Mouse (Mus musculus) C2C12 (cell line): Measurements from ENCODE around the gene Naxd. TPM values are rescaled to one million over a fixed set of nuclear protein-coding genes. Genes with fewer than 3 reads are reported as not detected.

Experiments used
- H3K27me3 ChIP-seq: one replicate; pipeline ENCODE4 v1.6.1; 2011; ENCODE audit not compliant: control insufficient read depth, insufficient read depth, insufficient read length
- H3K36me3 ChIP-seq: one replicate; pipeline ENCODE4 v1.6.1; 2011; ENCODE audit not compliant: control insufficient read depth, insufficient read depth
- H3K4me3 ChIP-seq: one replicate; pipeline ENCODE4 v1.5.1; 2011; ENCODE audit warnings: mild to moderate bottlenecking, control low read depth; ENCODE audit not compliant: poor library complexity, insufficient read depth, severe bottlenecking
- H3K79me2 ChIP-seq: one replicate; pipeline ENCODE4 v1.6.1; 2011; ENCODE audit not compliant: control insufficient read depth, insufficient read depth
- H3K79me3 ChIP-seq: one replicate; pipeline ENCODE4 v1.6.1; 2011; ENCODE audit warnings: low read depth, control low read depth
- H3ac ChIP-seq: one replicate; pipeline ENCODE3; 2011; ENCODE audit warnings: low read depth; ENCODE audit not compliant: control insufficient read depth, insufficient read length
- CEBPB ChIP-seq: IDR thresholded peaks from one replicate; pipeline ENCODE4 v1.6.1; 2011; ENCODE audit warnings: low read depth, mild to moderate bottlenecking, control low read depth, moderate library complexity
- CTCF ChIP-seq: IDR thresholded peaks from one replicate; pipeline ENCODE4 v1.5.1; 2011; ENCODE audit not compliant: control insufficient read depth, insufficient read depth, insufficient read length
- FOSL1 ChIP-seq: IDR thresholded peaks from one replicate; pipeline ENCODE4 v1.8.0; 2011; ENCODE audit warnings: mild to moderate bottlenecking, low read length; ENCODE audit not compliant: poor library complexity, insufficient read depth, severe bottlenecking
- MAX ChIP-seq: IDR thresholded peaks from one replicate; pipeline ENCODE4 v1.6.1; 2011; ENCODE audit warnings: mild to moderate bottlenecking, control low read depth
- MYOD1 ChIP-seq: IDR thresholded peaks from one replicate; pipeline ENCODE4 v1.6.1; 2011; ENCODE audit warnings: low read depth; ENCODE audit not compliant: control insufficient read depth, insufficient read length
- MYOG ChIP-seq: IDR thresholded peaks from one replicate; pipeline ENCODE4 v1.6.1; 2011; ENCODE audit not compliant: control insufficient read depth, insufficient read length; ENCODE audit errors: extremely low read depth
- USF1 ChIP-seq: IDR thresholded peaks from one replicate; pipeline ENCODE4 v1.6.1; 2011; ENCODE audit warnings: low read depth, mild to moderate bottlenecking, control low read depth, moderate library complexity
- polyA plus RNA-seq: library from polyadenylated mRNA; unstranded; fragments of >200 nt; fragmentation: generic; extraction: Trizol; gene quantifications from one replicate; pipeline ENCODE4 v1.2.1, GENCODE M21; 2012; ENCODE audit warnings: missing spikeins

Gene Naxd
- polyA plus RNA-seq, 1 experiment: 51.0 TPM

GRCm38 (mm10) chr8:11552390-11552789 lies 55.1 kb downstream of the Naxd start:
- no peak overlapping the region for H3K4me3 ChIP-seq
- no peaks in the 10 kb centered on the region for H3K27me3 ChIP-seq
- H3ac ChIP-seq: no peak overlapping the region
- no peak for TF ChIP-seq FOSL1
- no peak for TF ChIP-seq CEBPB
- no peak for TF ChIP-seq CTCF
- TF ChIP-seq MAX: no peak
- no peak for TF ChIP-seq MYOG
- no peak for TF ChIP-seq USF1
- TF ChIP-seq MYOD1: no peak
- peaks cover 2% of the 10 kb centered on the region for H3K36me3 ChIP-seq
- peaks cover 22% of the 10 kb centered on the region for H3K79me2 ChIP-seq
- H3K79me3 ChIP-seq: peaks cover 4% of the 10 kb centered on the region

GRCm38 (mm10) chr8:11554799-11555719 lies 57.8 kb downstream of the Naxd start, which contains the start of gene Ing1:
TSS of gene Ing1 (plus strand) at chr8:11555571.
- TF ChIP-seq CEBPB: no peak
- peak; percentile 59 for TF ChIP-seq MAX
- no peak for TF ChIP-seq FOSL1
- no peak for TF ChIP-seq USF1
- no peak for TF ChIP-seq MYOG
- H3K4me3 ChIP-seq: peak within 1 kb of the TSS; percentile 71
- H3ac ChIP-seq: peak within 1 kb of the TSS; percentile 77
- peaks cover 21% of the 10 kb centered on the region for H3K79me3 ChIP-seq
- no peaks in the 10 kb centered on the region for H3K36me3 ChIP-seq
- peaks cover 32% of the 10 kb centered on the region for H3K79me2 ChIP-seq
- no peaks in the 10 kb centered on the region for H3K27me3 ChIP-seq

GRCm38 (mm10) chr8:11555720-11556591 lies 58.6 kb downstream of the Naxd start:
- no peak for TF ChIP-seq MYOD1
- no peak for TF ChIP-seq FOSL1
- no peak for TF ChIP-seq MAX
- no peak for TF ChIP-seq MYOG
- TF ChIP-seq CTCF: no peak
- no peak for TF ChIP-seq USF1
- TF ChIP-seq CEBPB: no peak
- Histone ChIP-seq H3K79me3 (peaks cover 25% of the 10 kb centered on the region), H3K36me3 (peaks cover 1% of the 10 kb centered on the region), H3ac (peak overlapping the region; percentile 77), H3K27me3 (no peaks in the 10 kb centered on the region), H3K79me2 (peaks cover 41% of the 10 kb centered on the region), H3K4me3 (peak overlapping the region; percentile 71)

- Histone ChIP-seq H3K79me2 (peaks cover 50% of the 10 kb centered on the region), H3K36me3 (peaks cover 10% of the 10 kb centered on the region), H3K27me3 (no peaks in the 10 kb centered on the region), H3ac (peak overlapping the region; percentile 75), H3K4me3 (peak overlapping the region; percentile 71), H3K79me3 (peaks cover 33% of the 10 kb centered on the region)
- no peak for TF ChIP-seq CTCF
- no peak for TF ChIP-seq USF1
- no peak for TF ChIP-seq CEBPB
- no peak for TF ChIP-seq MAX
- TF ChIP-seq MYOG: no peak
- no peak for TF ChIP-seq FOSL1
- TF ChIP-seq MYOD1: no peak
Observed at GRCm38 (mm10) chr8:11556691-11557423, 59.6 kb downstream of the Naxd start.

GRCm38 (mm10) chr8:11557424-11557767 lies 60.1 kb downstream of the Naxd start:
- Histone ChIP-seq H3K36me3 (peaks cover 16% of the 10 kb centered on the region), H3K79me2 (peaks cover 55% of the 10 kb centered on the region), H3ac (peak overlapping the region; percentile 75), H3K27me3 (no peaks in the 10 kb centered on the region), H3K4me3 (peak overlapping the region; percentile 71), H3K79me3 (peaks cover 36% of the 10 kb centered on the region)
- no peak for TF ChIP-seq MAX
- TF ChIP-seq FOSL1: no peak
- TF ChIP-seq CEBPB: no peak
- TF ChIP-seq MYOG: no peak
- no peak for TF ChIP-seq MYOD1
- TF ChIP-seq USF1: no peak
- TF ChIP-seq CTCF: no peak
